Mouse (Mus musculus) olfactory bulb, adult 2 months (tissue): ENCODE measurements at regions not wholly inside any gene's neighbourhood (a gene's known extent, or its start where the extent isn't known, plus 50 kb on each side); places are given as distances from the start of the nearest gene placed in this dataset.

ENCODE experiments used
- CTCF ChIP-seq: fragments of 200-500 bp; IDR thresholded peaks from 2 replicates; pipeline ENCODE4 v1.5.1; 2012; ENCODE audit warnings: low read depth, mild to moderate bottlenecking, low read length, moderate library complexity; ENCODE audit not compliant: insufficient read depth
- POLR2A ChIP-seq: fragments of 200-500 bp; IDR thresholded peaks from 2 replicates; pipeline ENCODE4 v1.6.1; 2012; ENCODE audit warnings: mild to moderate bottlenecking, low read depth, low read length, moderate library complexity; ENCODE audit not compliant: insufficient read depth

GRCm38 (mm10) chr4:34128224-34128623 is 78.2 kb upstream of the Spaca1 start:
- TF ChIP-seq CTCF (no peak), POLR2A (no peak)
